Mouse (Mus musculus) brain, embryonic 14.5 days (tissue): Measurements from ENCODE around the gene Fam71f2.

ENCODE experiments used
- CTCF ChIP-seq: fragments of 200-500 bp; IDR thresholded peaks from 2 replicates; pipeline ENCODE4 v1.5.1; 2012; ENCODE audit warnings: inconsistent platforms, mild to moderate bottlenecking, moderate library complexity, borderline replicate concordance; ENCODE audit not compliant: insufficient read depth, insufficient read length; ENCODE audit errors: extremely low read depth
- POLR2A ChIP-seq: fragments of 200-500 bp; IDR thresholded peaks from 2 replicates; pipeline ENCODE4 v1.6.1; 2012; ENCODE audit warnings: mild to moderate bottlenecking, inconsistent platforms, borderline replicate concordance; ENCODE audit not compliant: poor library complexity, insufficient read depth, insufficient read length, severe bottlenecking; ENCODE audit errors: extremely low read depth

- TF ChIP-seq CTCF (no peak), POLR2A (no peak)
Observed at GRCm38 (mm10) chr6:29317286-29317685, 37.9 kb downstream of the Fam71f2 start.
